Mouse (Mus musculus): ENCODE measurements at regions not wholly inside any gene's neighbourhood (a gene's known extent, or its start where the extent isn't known, plus 50 kb on each side); places are given as distances from the start of the nearest gene placed in this dataset.
A peak's percentile ranks its signal among the peaks of the same experiment; 100 is the strongest.

- Histone ChIP-seq H3K36me3 (no peaks in the 10 kb centered on the region), H3K27me3 (no peaks in the 10 kb centered on the region), H3K4me1 (peaks cover 10% of the 10 kb centered on the region), H3K4me2 (replicated peaks) (no peak overlapping the region), H3K9ac (replicated peaks) (no peak overlapping the region), H3K4me3 (no peak overlapping the region), H3K9me3 (no peaks in the 10 kb centered on the region), H3K27ac (replicated peaks) (0 out of 2 replicates have a peak overlapping the region, but pooled peaks have one; percentile 19)
- ATAC-seq (replicated peaks), result 0 out of 2 replicates have a peak, but pooled peaks have one; percentile 46
- 27% methylated on average over 4 of the region's 4 CpGs for WGBS
These were observed 56.9 kb upstream of the Sox2 start for GRCm38 (mm10) chr3:34593279-34593678.

GRCm38 (mm10) chr3:34577896-34578530 is 72.2 kb upstream of the Sox2 start:
- Histone ChIP-seq H3K4me2 (replicated peaks) (no peak overlapping the region), H3K4me3 (no peak overlapping the region), H3K9ac (replicated peaks) (no peak overlapping the region), H3K27me3 (no peaks in the 10 kb centered on the region), H3K27ac (replicated peaks) (no peak overlapping the region), H3K36me3 (no peaks in the 10 kb centered on the region), H3K9me3 (no peaks in the 10 kb centered on the region), H3K4me1 (peaks cover 30% of the 10 kb centered on the region)
- 3% methylated on average over 8 of the region's 8 CpGs for WGBS
- no peak for ATAC-seq (replicated peaks)

GRCm38 (mm10) chr3:34577115-34577514 is 73.1 kb upstream of the Sox2 start:
- H3K27ac ChIP-seq (replicated peaks), result 0 out of 2 replicates have a peak overlapping the region, but pooled peaks have one; percentile 11
- no peaks in the 10 kb centered on the region for H3K9me3 ChIP-seq
- peaks cover 39% of the 10 kb centered on the region for H3K4me1 ChIP-seq
- H3K4me2 ChIP-seq (replicated peaks), result no peak overlapping the region
- H3K9ac ChIP-seq (replicated peaks), result no peak overlapping the region
- 30% methylated on average over 6 of the region's 6 CpGs for WGBS
- no peak for ATAC-seq (replicated peaks)
- H3K4me3 ChIP-seq, result no peak overlapping the region
- no peaks in the 10 kb centered on the region for H3K27me3 ChIP-seq
- no peaks in the 10 kb centered on the region for H3K36me3 ChIP-seq

- Histone ChIP-seq H3K36me3 (no peaks in the 10 kb centered on the region), H3K4me3 (no peak overlapping the region), H3K4me2 (replicated peaks) (no peak overlapping the region), H3K9me3 (no peaks in the 10 kb centered on the region), H3K27ac (replicated peaks) (peak overlapping the region; percentile 7; the same call in 1 of the 2 replicates), H3K4me1 (peaks cover 44% of the 10 kb centered on the region), H3K27me3 (no peaks in the 10 kb centered on the region), H3K9ac (replicated peaks) (no peak overlapping the region)
- WGBS, result 34% methylated on average over 11 of the region's 11 CpGs
- ATAC-seq (replicated peaks), result no peak
These were observed 74.0 kb upstream of the Sox2 start for GRCm38 (mm10) chr3:34576159-34576558.

GRCm38 (mm10) chr3:34574711-34575350 is 75.4 kb upstream of the Sox2 start:
- Histone ChIP-seq H3K4me2 (replicated peaks) (no peak overlapping the region), H3K4me1 (peaks cover 44% of the 10 kb centered on the region), H3K27ac (replicated peaks) (no peak overlapping the region), H3K36me3 (no peaks in the 10 kb centered on the region), H3K4me3 (no peak overlapping the region), H3K9ac (replicated peaks) (no peak overlapping the region), H3K27me3 (no peaks in the 10 kb centered on the region), H3K9me3 (no peaks in the 10 kb centered on the region)
- no peak for ATAC-seq (replicated peaks)
- WGBS, result 52% methylated on average over 9 of the region's 9 CpGs

GRCm38 (mm10) chr3:34573312-34573711 is 76.9 kb upstream of the Sox2 start:
- ATAC-seq (replicated peaks), result no peak
- 50% methylated on average over 7 of the region's 7 CpGs for WGBS
- Histone ChIP-seq H3K4me2 (replicated peaks) (no peak overlapping the region), H3K36me3 (no peaks in the 10 kb centered on the region), H3K9ac (replicated peaks) (no peak overlapping the region), H3K27me3 (no peaks in the 10 kb centered on the region), H3K9me3 (no peaks in the 10 kb centered on the region), H3K4me1 (peaks cover 45% of the 10 kb centered on the region), H3K4me3 (no peak overlapping the region), H3K27ac (replicated peaks) (no peak overlapping the region)

GRCm38 (mm10) chr3:34572081-34572480 is 78.1 kb upstream of the Sox2 start:
- Histone ChIP-seq H3K4me2 (replicated peaks) (no peak overlapping the region), H3K9me3 (no peaks in the 10 kb centered on the region), H3K4me1 (peaks cover 46% of the 10 kb centered on the region), H3K27me3 (no peaks in the 10 kb centered on the region), H3K4me3 (no peak overlapping the region), H3K9ac (replicated peaks) (no peak overlapping the region), H3K27ac (replicated peaks) (0 out of 2 replicates have a peak overlapping the region, but pooled peaks have one; percentile 2), H3K36me3 (no peaks in the 10 kb centered on the region)
- ATAC-seq (replicated peaks), result peak; percentile 49
- WGBS, result 42% methylated on average over 6 of the region's 6 CpGs

- Histone ChIP-seq H3K9me3 (no peaks in the 10 kb centered on the region), H3K4me1 (peaks cover 43% of the 10 kb centered on the region), H3K27me3 (no peaks in the 10 kb centered on the region), H3K4me2 (replicated peaks) (no peak overlapping the region), H3K27ac (replicated peaks) (no peak overlapping the region), H3K4me3 (no peak overlapping the region), H3K9ac (replicated peaks) (no peak overlapping the region), H3K36me3 (no peaks in the 10 kb centered on the region)
- no peak for ATAC-seq (replicated peaks)
- 63% methylated on average over 9 of the region's 9 CpGs for WGBS
These were observed 78.6 kb upstream of the Sox2 start for GRCm38 (mm10) chr3:34571630-34572029.

- H3K36me3 ChIP-seq, result no peaks in the 10 kb centered on the region
- H3K9me3 ChIP-seq, result no peaks in the 10 kb centered on the region
- H3K27me3 ChIP-seq, result no peaks in the 10 kb centered on the region
- H3K4me1 ChIP-seq, result peaks cover 46% of the 10 kb centered on the region
- 84% methylated on average over 10 of the region's 10 CpGs for WGBS
- ATAC-seq (replicated peaks), result no peak
- H3K9ac ChIP-seq (replicated peaks), result no peak overlapping the region
- no peak overlapping the region for H3K4me3 ChIP-seq
- no peak overlapping the region for H3K27ac ChIP-seq (replicated peaks)
- H3K4me2 ChIP-seq (replicated peaks), result no peak overlapping the region
These were observed 80.2 kb upstream of the Sox2 start for GRCm38 (mm10) chr3:34569998-34570397.

- ATAC-seq (replicated peaks), result no peak; the same call in 1 of the 2 replicates
- Histone ChIP-seq H3K4me1 (peaks cover 46% of the 10 kb centered on the region), H3K9me3 (no peaks in the 10 kb centered on the region), H3K4me2 (replicated peaks) (no peak overlapping the region), H3K4me3 (no peak overlapping the region), H3K27ac (replicated peaks) (no peak overlapping the region), H3K9ac (replicated peaks) (no peak overlapping the region), H3K27me3 (no peaks in the 10 kb centered on the region), H3K36me3 (no peaks in the 10 kb centered on the region)
- WGBS, result 15% methylated on average over 6 of the region's 6 CpGs
These were observed 82.0 kb upstream of the Sox2 start for GRCm38 (mm10) chr3:34568086-34568650.

- no peak for ATAC-seq (replicated peaks)
- Histone ChIP-seq H3K4me2 (replicated peaks) (no peak overlapping the region), H3K4me1 (peaks cover 51% of the 10 kb centered on the region), H3K36me3 (no peaks in the 10 kb centered on the region), H3K9ac (replicated peaks) (no peak overlapping the region), H3K27me3 (no peaks in the 10 kb centered on the region), H3K4me3 (no peak overlapping the region), H3K9me3 (no peaks in the 10 kb centered on the region), H3K27ac (replicated peaks) (no peak overlapping the region)
- WGBS, result 44% methylated on average over 4 of the region's 4 CpGs
These were observed 84.8 kb upstream of the Sox2 start for GRCm38 (mm10) chr3:34565386-34565785.

GRCm38 (mm10) chr3:34562893-34563292 is 87.3 kb upstream of the Sox2 start:
- H3K9me3 ChIP-seq, result no peaks in the 10 kb centered on the region
- no peak overlapping the region for H3K27ac ChIP-seq (replicated peaks)
- peaks cover 66% of the 10 kb centered on the region for H3K4me1 ChIP-seq
- H3K4me2 ChIP-seq (replicated peaks), result peak overlapping the region; percentile 34
- peak overlapping the region; percentile 16 for H3K9ac ChIP-seq (replicated peaks)
- peak overlapping the region; percentile 22 for H3K4me3 ChIP-seq
- no peaks in the 10 kb centered on the region for H3K27me3 ChIP-seq
- H3K36me3 ChIP-seq, result no peaks in the 10 kb centered on the region
- no peak for ATAC-seq (replicated peaks)
- WGBS, result 22% methylated on average over 8 of the region's 8 CpGs

Data from forebrain, embryonic 15.5 days (tissue).